Mouse (Mus musculus) embryonic stem cell, embryonic (primary cell): Measurements from ENCODE around the gene Cd52.

Experiments used
- CTCF ChIA-PET, 4 experiments: fragments of 300-600 bp in 2 of 4; fragments of 350-600 bp in 2 of 4; sonication (Branson Sonifier 250); formaldehyde crosslinking; loops; one replicate each; lab custom pipeline; 2022; ENCODE audit warnings: inconsistent platforms in 2 of 4; lab: Charles Lee
- POLR2A ChIA-PET, 4 experiments: fragments of 300-600 bp in 2 of 4; fragments of 350-600 bp in 2 of 4; sonication (Branson Sonifier 250); formaldehyde crosslinking; loops; one replicate each; lab custom pipeline; 2022; ENCODE audit warnings: antibody characterized with exemption in 4 of 4, inconsistent platforms in 1 of 4; lab: Charles Lee

Cd52 gene

DNA sequence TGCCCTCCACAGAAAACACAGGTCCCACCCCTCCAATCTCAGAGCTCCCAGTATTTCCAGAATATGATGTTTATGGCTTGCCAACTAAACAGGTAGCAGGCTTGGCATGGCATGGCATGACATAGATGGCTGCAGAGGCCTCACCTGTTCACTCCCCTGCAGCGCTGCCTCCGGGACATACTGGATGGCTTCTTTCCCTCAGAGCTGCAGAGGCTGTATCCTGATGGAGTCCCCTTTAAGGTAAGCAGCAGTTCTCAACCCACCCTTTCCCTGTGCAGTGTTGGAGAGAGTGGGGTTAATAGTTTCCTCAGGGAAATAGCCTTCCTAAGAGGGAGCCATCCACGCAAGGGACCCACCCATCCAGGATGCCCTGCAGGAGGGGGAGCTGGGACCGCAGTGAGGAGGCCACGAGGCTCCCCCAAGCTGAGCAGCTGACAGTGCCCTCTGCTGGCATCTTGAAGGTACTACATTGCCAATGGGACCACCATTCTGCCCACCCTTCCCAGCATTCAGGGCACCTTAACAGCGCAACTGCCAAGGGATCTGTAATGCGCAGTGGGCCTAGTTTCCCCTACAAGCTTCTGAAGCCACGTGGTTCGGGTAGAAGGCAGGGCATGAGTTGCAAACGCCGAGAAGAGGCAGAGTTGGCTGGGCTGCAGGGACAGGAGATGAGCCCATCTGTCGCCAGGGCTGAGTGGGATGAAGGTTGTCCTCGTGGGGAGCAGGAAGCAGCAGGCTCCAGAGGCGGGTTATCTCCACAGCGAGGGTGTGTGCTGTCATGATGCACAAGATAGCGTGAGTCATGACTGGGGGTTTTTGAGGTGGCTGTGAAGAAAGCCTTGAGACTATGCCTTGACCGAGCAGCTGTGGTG is 29.0 kb upstream of the Cd52 start:
- ChIA-PET POLR2A (interaction anchor here (0.5 to 20.3 kb wide), 47 partner anchors 9 to 509 kb away, joined by 3 to 285 read pairs (median 4); partner anchors contain the start of genes Cep85 (in 2 of the 4), Cd52 (in 1 of the 4), Hmgn2 (in 1 of the 4) and Ubxn11 (in 1 of the 4)), CTCF (interaction anchor here (0.5 to 5.5 kb wide), 52 partner anchors 8 to 503 kb away, joined by 3 to 36 read pairs (median 4); partner anchors contain the start of genes Cd52 (in 3 of the 4), Cep85 (in 3 of the 4), Pafah2 (in 1 of the 4) and Ubxn11 (in 1 of the 4))

DNA sequence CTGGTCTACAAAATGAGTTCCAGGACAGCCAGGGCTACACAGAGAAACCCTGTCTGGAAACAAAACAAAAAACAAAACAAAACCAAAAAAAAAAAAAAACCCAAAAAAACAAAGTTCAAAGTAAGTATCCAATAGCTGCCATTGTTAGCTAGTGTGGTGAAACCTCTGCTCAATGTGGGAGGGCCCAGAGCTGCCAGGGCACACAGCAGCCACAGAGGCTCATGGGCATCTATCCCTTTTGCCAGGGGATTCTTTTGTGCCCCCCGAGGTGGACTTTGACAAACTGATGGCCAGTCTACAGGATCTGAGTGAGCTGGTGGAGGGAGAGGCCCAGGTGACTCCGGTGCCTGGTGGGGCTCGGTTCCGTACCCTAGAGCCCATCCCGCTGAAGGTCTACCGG is 28.3 kb upstream of the Cd52 start:
- CTCF ChIA-PET: interaction anchor here (0.7 to 3.7 kb wide), 38 partner anchors 8 to 283 kb away, joined by 3 to 36 read pairs (median 4); partner anchors contain the start of genes Cd52 (in 3 of the 4), Cep85 (in 2 of the 4) and Ubxn11 (in 1 of the 4)
- POLR2A ChIA-PET: interaction anchor here (0.6 to 20.3 kb wide), 38 partner anchors 9 to 311 kb away, joined by 3 to 285 read pairs (median 5); partner anchors contain the start of genes Cep85 (in 2 of the 4), Cd52 (in 1 of the 4), Hmgn2 (in 1 of the 4) and Ubxn11 (in 1 of the 4)

DNA sequence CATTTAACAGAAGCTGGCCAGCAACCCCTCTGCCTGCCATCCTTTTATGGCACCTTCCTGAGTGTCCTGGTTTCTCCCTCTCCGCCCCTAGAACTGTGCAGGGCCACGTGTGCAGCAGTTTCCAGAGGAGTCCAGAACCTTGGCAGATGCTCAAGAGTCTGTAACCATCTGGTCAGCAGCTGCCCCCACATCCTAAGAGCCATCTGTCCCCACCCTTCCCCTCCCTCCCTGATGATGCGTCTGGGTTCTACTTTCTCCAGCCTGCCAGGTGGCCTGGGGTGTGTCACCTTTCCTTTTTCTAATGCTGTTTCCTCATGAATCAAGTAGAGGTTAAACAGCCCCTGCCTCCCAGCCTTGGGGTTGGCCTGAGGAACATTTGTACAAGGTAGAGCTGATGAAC is 27.4 kb upstream of the Cd52 start:
- ChIA-PET CTCF (interaction anchor here (0.5 to 3.7 kb wide), 17 partner anchors 9 to 1596 kb away, joined by 3 to 36 read pairs (median 6); partner anchors contain the start of gene Cd52 (in 1 of the 4)), POLR2A (interaction anchor here in 3 of 4 experiments (0.6 to 20.3 kb wide), 20 partner anchors 9 to 260 kb away, joined by 3 to 285 read pairs (median 6); partner anchors contain the start of genes Cep85 (in 1 of the 3) and Ubxn11 (in 1 of the 3))

DNA sequence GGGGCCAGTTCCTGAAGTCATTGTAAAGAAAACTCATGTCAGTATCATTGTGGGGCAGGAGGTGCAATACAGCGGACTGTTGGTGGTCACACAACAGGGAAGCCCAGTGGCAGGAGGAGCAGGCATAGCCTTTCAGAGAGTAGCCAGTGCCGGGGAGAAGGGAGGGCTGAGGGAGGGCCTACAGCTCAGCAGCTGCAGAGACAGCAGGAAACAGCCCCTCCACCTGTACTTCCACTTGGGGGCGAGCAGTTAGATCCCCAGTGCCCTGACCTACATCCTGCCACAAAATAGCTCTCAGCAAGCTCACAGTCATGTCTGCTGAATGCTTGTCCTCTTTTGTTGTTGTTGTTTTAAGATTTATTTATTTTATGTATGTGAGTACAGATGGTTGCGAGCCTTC is 26.7 kb upstream of the Cd52 start:
- ChIA-PET CTCF (interaction anchor here in 2 of 4 experiments (0.5 to 3.7 kb wide), 7 partner anchors 13 to 115 kb away, joined by 3 to 36 read pairs (median 6); partner anchors contain the start of genes Cd52 (in 1 of the 2) and Ubxn11 (in 1 of the 2)), POLR2A (interaction anchor here in 2 of 4 experiments (0.6 to 20.3 kb wide), 16 partner anchors 10 to 218 kb away, joined by 3 to 285 read pairs (median 6); partner anchors contain the start of genes Cd52 (in 1 of the 2), Cep85 (in 1 of the 2) and Ubxn11 (in 1 of the 2))

DNA sequence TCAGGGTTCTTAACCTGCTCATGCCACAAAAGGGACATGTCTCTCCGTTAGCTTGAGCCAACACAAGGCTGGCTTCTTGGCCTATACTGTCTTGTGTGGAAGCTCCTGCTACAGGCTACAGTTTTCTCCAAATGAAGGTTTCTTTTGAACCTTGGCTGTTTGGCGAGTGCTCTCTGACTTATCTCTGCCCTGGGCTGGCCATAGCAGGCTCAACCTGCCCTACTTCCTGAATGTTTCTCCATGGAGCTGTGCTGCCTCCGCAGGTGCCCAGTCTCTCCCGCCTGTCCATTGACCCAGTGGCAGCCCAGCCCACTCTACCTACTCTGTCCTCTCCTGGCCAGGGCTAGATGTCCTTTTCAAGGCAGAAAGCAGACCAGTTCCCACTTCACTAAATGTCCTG is 26.0 kb upstream of the Cd52 start:
- CTCF ChIA-PET: interaction anchor here in 2 of 4 experiments (0.5 to 1.6 kb wide), 9 partner anchors 8 to 130 kb away, joined by 3 to 7 read pairs (median 3); partner anchors contain the start of genes Sh3bgrl3 (in 1 of the 2) and Ubxn11 (in 1 of the 2)
- POLR2A ChIA-PET: interaction anchor here in 3 of 4 experiments (0.5 to 20.3 kb wide), 23 partner anchors 2 to 534 kb away, joined by 3 to 285 read pairs (median 4); partner anchors contain the start of genes Sh3bgrl3 (in 2 of the 3), Ubxn11 (in 2 of the 3), Cd52 (in 1 of the 3) and Cep85 (in 1 of the 3)

DNA sequence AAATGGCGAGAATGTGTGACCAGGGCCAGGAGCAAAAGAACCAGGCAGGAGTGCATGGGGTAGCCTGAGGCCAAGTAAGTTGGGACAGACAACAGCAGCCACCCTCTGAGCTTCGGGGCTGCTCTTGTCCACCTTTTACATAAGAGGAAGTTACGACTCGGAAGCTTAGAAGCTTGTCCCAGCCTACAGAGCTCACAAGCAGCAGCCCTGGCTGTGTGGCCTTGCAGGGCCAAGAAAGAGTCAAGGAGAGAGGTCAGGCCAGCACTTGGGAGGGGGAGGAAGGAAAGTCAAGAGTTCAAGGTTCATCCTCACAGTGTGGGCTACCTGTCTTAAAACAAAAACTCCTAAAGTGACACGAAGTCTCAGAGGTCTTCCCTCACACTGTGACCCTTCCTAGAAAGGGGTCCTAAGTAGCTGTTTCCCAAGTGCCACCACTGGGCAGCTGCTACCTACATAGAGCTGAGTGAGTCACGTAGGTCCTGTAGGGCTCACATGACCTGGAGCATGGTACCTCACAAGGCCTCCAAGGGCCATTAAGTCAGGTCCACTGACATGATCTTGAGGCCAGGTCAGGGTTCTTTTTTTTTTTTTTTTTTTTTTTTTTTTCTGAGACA is 25.4 kb upstream of the Cd52 start:
- CTCF ChIA-PET: interaction anchor here in 3 of 4 experiments (0.6 to 1.4 kb wide), 11 partner anchors 8 to 1064 kb away, joined by 3 to 6 read pairs (median 4); partner anchors contain the start of genes Sh3bgrl3 (in 2 of the 3) and Ubxn11 (in 1 of the 3)

DNA sequence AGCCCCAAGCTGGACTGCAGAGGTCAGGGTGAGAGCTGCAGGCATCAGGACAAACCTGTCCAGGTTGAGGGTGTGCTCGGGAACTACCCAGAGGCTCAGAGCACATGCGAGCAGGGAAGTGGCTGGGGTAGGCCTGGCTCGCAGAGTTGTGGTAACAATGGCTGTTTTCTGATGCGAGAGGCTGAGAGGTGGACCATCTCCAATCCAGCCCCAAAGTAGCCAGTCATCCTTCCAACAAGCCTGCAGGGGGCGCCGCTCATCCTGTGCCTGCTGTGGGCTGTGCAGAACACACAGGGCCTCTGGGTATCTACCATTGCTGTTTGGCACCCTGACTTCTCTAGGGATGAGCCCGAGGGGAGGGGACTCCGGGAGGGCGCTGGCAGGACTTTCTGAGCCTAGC is 24.8 kb upstream of the Cd52 start:
- POLR2A ChIA-PET: interaction anchor here in 3 of 4 experiments (0.5 to 20.3 kb wide), 16 partner anchors 3 to 1040 kb away, joined by 3 to 285 read pairs (median 8); partner anchors contain the start of genes Sh3bgrl3 (in 3 of the 3), Cep85 (in 1 of the 3) and Ubxn11 (in 1 of the 3)
- CTCF ChIA-PET: interaction anchor here in 3 of 4 experiments (1.0 to 2.0 kb wide), 7 partner anchors 9 to 273 kb away, joined by 3 to 7 read pairs (median 4); partner anchors contain the start of gene Sh3bgrl3 (in 2 of the 3)

More for the DNA sequence above, 25.4 kb upstream of the Cd52 start:
- POLR2A ChIA-PET: interaction anchor here in 3 of 4 experiments (0.5 to 20.3 kb wide), 29 partner anchors 2 to 1478 kb away, joined by 3 to 285 read pairs (median 4); partner anchors contain the start of genes Sh3bgrl3 (in 3 of the 3), Ubxn11 (in 2 of the 3), Cd52 (in 1 of the 3) and Cep85 (in 1 of the 3)

DNA sequence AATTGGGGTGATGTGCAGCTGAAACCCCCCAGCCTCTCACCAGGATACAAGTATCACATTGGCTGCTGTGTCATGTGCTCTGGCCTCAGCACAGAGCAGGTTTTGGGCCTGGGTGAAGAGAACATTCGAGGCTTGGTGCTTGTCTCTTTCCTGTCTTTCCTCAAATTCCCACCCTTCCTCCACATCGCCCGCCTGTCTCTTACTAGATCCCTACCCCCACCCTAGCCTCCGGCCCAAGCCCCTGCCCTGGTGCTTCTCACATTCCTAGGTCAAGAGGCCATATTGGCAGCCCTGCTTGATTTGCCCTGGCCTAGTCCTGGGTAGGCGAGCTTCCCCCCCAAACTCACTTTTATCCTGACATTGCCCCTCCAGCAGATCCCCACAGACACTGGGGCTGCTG is 24.2 kb upstream of the Cd52 start:
- ChIA-PET POLR2A (interaction anchor here (0.5 to 20.3 kb wide), 27 partner anchors 4 to 387 kb away, joined by 3 to 285 read pairs (median 5); partner anchors contain the start of genes Cep85 (in 2 of the 4), Sh3bgrl3 (in 2 of the 4), Ubxn11 (in 2 of the 4) and Cd52 (in 1 of the 4)), CTCF (interaction anchor here in 3 of 4 experiments (0.6 to 2.0 kb wide), 6 partner anchors 9 to 277 kb away, joined by 3 to 8 read pairs (median 4); partner anchors contain the start of genes Pafah2 (in 1 of the 3) and Sh3bgrl3 (in 1 of the 3))

DNA sequence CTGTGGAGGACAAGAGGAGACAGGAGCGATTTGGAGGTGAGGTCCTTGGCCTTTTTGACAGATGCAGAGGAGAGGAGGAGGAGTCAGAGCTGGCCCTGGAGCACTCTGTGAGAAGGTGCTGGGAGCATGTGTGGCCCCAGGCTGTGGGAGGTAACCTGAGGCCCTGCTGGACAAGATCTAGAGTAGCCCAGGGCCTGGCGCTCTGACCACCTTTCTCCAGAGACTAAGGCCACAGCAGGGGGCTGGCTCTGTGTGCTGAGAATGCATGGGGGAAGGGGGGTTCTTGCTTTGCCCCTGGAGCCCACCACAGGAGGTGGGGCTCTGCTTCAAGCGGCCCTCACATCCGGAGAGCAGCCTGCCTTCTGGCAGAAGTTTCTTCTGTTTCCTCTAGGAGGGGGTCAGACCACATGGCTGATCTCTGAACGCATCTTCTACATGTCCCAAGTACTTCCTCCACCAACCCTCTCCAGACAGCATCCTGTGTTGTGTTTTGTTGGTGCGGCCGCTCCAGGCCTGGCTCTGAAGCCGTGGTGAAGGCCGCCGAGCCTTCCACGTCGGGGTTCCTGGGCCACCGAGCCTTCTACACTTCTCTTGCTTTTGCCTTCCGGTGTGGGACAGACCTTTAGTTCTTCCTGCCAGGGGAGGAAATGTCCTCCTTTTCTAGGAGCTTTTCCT is 23.4 kb upstream of the Cd52 start:
- ChIA-PET CTCF (interaction anchor here (0.6 to 2.0 kb wide), 11 partner anchors 10 to 516 kb away, joined by 3 to 8 read pairs (median 3); partner anchors contain the start of genes Cd52 (in 1 of the 4), Pafah2 (in 1 of the 4), Sfn (in 1 of the 4) and Sh3bgrl3 (in 1 of the 4)), POLR2A (interaction anchor here (0.5 to 20.3 kb wide), 42 partner anchors 4 to 1846 kb away, joined by 3 to 285 read pairs (median 4); partner anchors contain the start of genes Sh3bgrl3 (in 3 of the 4), Cep85 (in 2 of the 4), Ubxn11 (in 2 of the 4) and Cd52 (in 1 of the 4))

DNA sequence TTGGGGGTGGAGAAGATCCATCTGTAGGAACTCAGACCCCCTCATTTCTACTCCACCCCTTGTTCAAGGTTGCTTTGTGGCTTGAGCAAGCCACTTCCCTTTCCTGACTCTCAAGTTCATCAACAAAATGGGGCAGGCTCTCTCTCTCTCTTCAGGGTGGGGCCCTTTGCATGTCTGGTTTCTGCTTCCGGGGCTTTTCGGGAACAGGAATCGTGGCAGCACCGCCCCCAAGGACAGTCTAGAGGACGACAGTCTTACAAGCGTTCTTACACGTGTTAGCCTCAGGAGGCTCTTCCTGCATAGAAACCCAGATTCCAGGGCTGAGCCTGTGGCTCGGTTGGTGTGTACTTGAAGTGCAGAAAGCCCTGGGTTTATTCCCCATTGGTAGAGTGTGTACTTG is 22.1 kb upstream of the Cd52 start:
- ChIA-PET POLR2A (interaction anchor here in 3 of 4 experiments (0.6 to 20.3 kb wide), 30 partner anchors 5 to 512 kb away, joined by 3 to 285 read pairs (median 4); partner anchors contain the start of genes Sh3bgrl3 (in 3 of the 3), Ubxn11 (in 2 of the 3), Cd52 (in 1 of the 3) and Cep85 (in 1 of the 3)), CTCF (interaction anchor here in 2 of 4 experiments (0.6 to 1.2 kb wide), 6 partner anchors 9 to 1819 kb away, joined by 3 to 5 read pairs (median 3); partner anchors contain the start of gene Sfn (in 1 of the 2))

DNA sequence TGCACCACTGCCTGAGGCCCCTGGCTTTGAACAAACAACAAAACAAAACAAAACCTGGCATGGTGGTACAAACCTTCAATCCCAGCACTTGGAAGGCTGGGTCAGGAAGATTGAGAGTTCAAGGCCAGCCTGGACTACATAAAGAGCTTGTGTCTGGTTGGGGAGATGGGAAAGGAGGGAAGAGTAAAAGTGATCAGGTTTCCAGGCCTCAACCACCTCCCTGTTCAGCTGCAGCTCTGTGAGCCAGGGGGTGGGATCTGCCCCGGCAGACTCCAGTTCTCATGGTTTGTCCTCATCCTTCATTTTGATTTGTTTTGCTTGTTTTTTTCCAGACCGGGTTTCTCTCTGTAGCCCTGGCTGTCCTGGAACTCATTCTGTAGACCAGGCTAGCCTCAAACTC is 21.6 kb upstream of the Cd52 start:
- ChIA-PET CTCF (interaction anchor here in 2 of 4 experiments (0.6 to 1.4 kb wide), 5 partner anchors 24 to 1818 kb away, joined by 3 to 4 read pairs (median 3); partner anchors contain the start of gene Pafah2 (in 1 of the 2)), POLR2A (interaction anchor here in 3 of 4 experiments (0.6 to 20.3 kb wide), 22 partner anchors 5 to 513 kb away, joined by 3 to 285 read pairs (median 6); partner anchors contain the start of genes Sh3bgrl3 (in 2 of the 3), Cd52 (in 1 of the 3), Cep85 (in 1 of the 3) and Ubxn11 (in 1 of the 3))

DNA sequence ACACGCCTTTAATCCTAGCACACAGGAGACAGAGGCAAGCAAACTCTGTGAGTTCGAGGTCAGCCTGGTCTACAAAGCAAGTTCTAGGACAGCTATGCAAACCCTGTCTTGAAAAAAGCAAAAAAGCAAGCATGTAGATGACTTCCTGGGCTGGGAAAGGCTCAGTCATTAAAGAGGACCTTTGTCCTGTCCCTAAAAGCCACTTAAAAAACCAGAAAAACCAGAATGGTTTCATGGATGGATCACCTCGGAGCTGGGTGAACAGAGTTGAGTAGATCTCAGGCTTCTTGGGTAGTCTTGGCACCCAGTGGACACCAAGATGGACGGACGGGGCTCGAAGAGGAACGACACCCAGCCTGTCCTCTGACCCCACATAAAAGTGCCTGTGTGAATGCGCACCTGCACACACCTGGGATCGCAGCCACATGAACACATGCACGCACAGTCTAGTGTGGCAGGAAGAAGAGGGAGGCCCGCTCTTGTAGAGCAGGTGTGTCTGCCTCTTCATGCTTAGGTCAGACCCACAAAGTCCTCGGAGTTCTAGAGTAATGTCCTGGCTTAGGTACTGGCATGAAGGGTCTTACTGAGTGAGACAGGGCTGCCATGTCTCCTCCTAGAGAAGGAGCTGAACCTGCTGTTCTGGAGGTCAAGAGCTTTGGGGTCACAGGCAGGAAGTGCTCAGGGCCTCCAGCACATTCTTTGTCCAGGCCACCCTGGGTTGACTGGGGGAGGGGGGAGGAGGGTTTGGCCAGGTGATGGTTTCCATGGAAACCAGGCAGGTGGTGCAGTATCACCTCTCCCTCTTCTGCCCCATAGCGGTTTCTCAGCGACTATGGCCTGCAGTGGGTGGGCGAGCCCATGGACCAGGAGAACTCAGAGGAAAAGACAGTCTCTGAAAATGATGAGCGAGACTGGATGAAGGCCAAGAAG is 20.6 kb upstream of the Cd52 start:
- CTCF ChIA-PET: interaction anchor here in 3 of 4 experiments (0.5 to 1.6 kb wide), 13 partner anchors 8 to 1582 kb away, joined by 3 to 8 read pairs (median 3); partner anchors contain the start of genes Atpif1 (in 1 of the 3) and Pafah2 (in 1 of the 3)
- POLR2A ChIA-PET: interaction anchor here in 3 of 4 experiments (0.6 to 20.3 kb wide), 31 partner anchors 4 to 1911 kb away, joined by 3 to 285 read pairs (median 4); partner anchors contain the start of genes Ubxn11 (in 3 of the 3), Sh3bgrl3 (in 2 of the 3) and Cep85 (in 1 of the 3)

DNA sequence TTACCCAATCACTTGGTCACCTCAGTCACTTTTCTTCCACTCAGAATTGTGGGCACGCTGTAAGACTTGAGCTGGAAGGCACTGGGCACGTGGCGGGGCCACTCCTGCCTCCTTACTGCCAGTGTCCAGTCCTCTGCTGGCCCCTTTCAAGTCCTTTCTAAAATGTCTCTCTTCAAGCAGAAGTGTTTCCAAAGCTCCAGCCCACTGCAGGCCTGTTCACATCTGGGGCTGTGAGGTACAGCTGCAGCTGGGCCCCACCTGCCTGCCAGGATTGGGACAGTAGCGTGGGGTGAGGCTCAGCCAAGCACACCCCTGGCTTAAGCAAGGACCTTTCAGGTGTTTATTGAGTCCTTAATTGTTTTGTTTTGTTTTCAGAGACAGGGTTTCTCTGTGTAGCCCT is 19.2 kb upstream of the Cd52 start:
- ChIA-PET CTCF (interaction anchor here in 2 of 4 experiments (0.7 to 2.6 kb wide), 4 partner anchors 9 to 78 kb away, joined by 3 to 13 read pairs (median 5); no protein-coding TSS in a partner anchor), POLR2A (interaction anchor here in 3 of 4 experiments (0.5 to 20.3 kb wide), 18 partner anchors 3 to 214 kb away, joined by 3 to 285 read pairs (median 5); partner anchors contain the start of genes Sh3bgrl3 (in 2 of the 3), Ubxn11 (in 2 of the 3) and Cd52 (in 1 of the 3))
